Mouse (Mus musculus): ENCODE data around the gene Olfr61. TPM values are rescaled to one million over a fixed set of nuclear protein-coding genes. Genes with fewer than 3 reads are reported as not detected.

Gene Olfr61
- not detected for total RNA-seq (2023)

GRCm38 (mm10) chr7:140628670-140629069 lies at the start of gene Olfr61:
Gene Olfr61 (plus strand): TSS chr7:140628970.

DNA sequence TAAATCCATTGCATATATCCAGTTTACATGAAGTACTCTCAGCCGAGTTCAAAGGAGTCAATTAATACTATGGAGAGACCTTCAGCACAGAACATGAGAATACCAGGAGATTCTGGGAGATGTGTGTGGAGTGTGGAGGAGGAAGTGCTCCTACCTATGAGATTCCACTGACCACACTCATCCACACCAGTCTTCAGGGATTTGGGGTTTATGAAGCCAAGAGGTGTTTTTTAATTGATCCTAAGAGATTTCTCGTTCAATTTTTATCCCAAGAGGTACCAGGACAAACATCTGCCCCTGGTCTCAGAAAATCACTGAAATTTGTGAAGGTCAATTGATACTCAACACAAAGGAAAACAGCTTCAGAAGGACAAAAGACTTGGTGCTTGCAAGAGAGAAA lies 27.8 kb upstream of the Olfr61 start, which contains the start of gene Olfr46:
Gene Olfr46, plus strand, starts transcription at position 301 of the 400 bp plus-strand sequence.

DNA sequence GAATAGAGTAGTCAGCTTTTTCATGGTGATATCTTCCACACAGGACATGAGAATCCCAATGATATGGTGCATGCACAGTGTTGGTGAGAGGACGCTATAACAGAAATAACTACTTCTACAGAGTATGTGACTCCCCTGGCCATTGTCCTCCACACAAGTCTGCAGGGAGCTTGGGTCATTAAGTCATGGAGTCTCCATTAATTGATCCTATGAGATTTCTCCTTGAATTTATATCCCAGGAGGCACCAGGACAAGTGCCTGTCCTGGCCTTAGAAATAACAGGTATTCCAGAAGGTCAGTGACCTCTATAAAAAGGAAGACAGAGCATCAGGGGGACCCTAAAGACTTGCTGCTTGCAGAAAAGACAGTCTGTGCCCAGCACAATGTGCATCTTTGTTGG lies 17.4 kb downstream of the Olfr61 start, which contains the start of gene Olfr53:
Gene Olfr53, plus strand, starts transcription at position 301 of the 400 bp plus-strand sequence.

DNA sequence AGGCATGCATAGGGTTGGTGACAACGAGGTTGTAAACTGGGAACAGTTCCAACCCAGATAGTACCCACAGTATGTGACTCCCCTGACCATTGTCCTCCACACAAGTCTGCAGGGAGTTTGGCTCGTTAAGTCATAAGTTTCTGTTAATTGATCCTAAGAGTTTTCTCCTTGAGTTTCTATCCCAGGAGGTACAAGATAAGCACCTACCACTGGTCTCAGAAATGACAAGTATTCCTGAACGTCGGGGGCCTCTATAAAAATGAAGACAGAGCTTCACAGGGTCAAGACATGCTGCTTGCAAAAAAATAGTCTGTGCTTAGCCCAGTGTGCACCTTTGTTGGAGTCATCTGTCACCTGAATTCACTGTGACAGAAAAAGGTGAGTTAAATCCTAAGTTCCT lies 30.9 kb downstream of the Olfr61 start, which contains the start of gene Olfr539:
Gene Olfr539, plus strand, starts transcription at position 301 of the 400 bp plus-strand sequence.

GRCm38 (mm10) chr7:140681651-140682050 lies 52.9 kb downstream of the Olfr61 start, which contains the start of gene Olfr45:
Gene Olfr45 (plus strand): TSS chr7:140681951.

Other genes starting within 250 kb of the Olfr61 start
- gene Olfr531, start 226.1 kb upstream of the Olfr61 start, total RNA-seq (2023), result not detected
- gene Olfr532, start 207.3 kb upstream of the Olfr61 start, total RNA-seq (2023), result not detected
- not detected for gene Olfr533, start 165.6 kb upstream of the Olfr61 start, total RNA-seq (2023)
- not detected for gene Olfr535, start 144.8 kb upstream of the Olfr61 start, total RNA-seq (2023)
- gene Olfr536, start 121.6 kb upstream of the Olfr61 start, total RNA-seq (2023), result not detected
- gene Olfr538, start 61.1 kb upstream of the Olfr61 start, total RNA-seq (2023), result not detected
- not detected for gene Olfr46, start 27.7 kb upstream of the Olfr61 start, total RNA-seq (2023)
- not detected for gene Olfr53, start 17.5 kb downstream of the Olfr61 start, total RNA-seq (2023)
- gene Olfr539, start 31.0 kb downstream of the Olfr61 start, total RNA-seq (2023), result under 1 TPM in 1 of 2 experiments, not detected in 1; 0.02 TPM
- gene Olfr45, start 53.0 kb downstream of the Olfr61 start, total RNA-seq (2023), result under 1 TPM in 1 of 2 experiments, not detected in 1; 0.04 TPM
- not detected for gene Olfr541, start 68.3 kb downstream of the Olfr61 start, total RNA-seq (2023)
- gene Cyp2e1, start 134.8 kb downstream of the Olfr61 start, total RNA-seq (2023), result not detected
- not detected for gene Syce1, start 158.9 kb downstream of the Olfr61 start, total RNA-seq (2023)
- not detected for gene Zfp941, start 193.2 kb downstream of the Olfr61 start, total RNA-seq (2023)
- not detected for gene Urah, start 206.0 kb downstream of the Olfr61 start, total RNA-seq (2023)
- gene Scgb1c1, start 216.6 kb downstream of the Olfr61 start, total RNA-seq (2023), result not detected
- not detected for gene Odf3, start 218.8 kb downstream of the Olfr61 start, total RNA-seq (2023)
- not detected for gene Gm45785, start 227.4 kb downstream of the Olfr61 start, total RNA-seq (2023)
- gene Ric8a, start 228.0 kb downstream of the Olfr61 start, total RNA-seq (2023), result 100 to 1,000 TPM in 1 of 2 experiments, 10 to 100 TPM in 1; 87.9 to 102 TPM
- gene Bet1l, start 228.6 kb downstream of the Olfr61 start, total RNA-seq (2023), result 10 to 100 TPM; 22.0 to 22.9 TPM